Mouse (Mus musculus): Measurements from ENCODE around the gene Kdm4b.

GRCm38 (mm10) chr17:56371029-56371660, 45.3 kb downstream of the Kdm4b start:
- TF ChIP-seq CTCF (IDR thresholded peaks at IDR 0.05; ENCODE audit: low read depth, low read length) = no peak
- TF ChIP-seq POLR2A (IDR thresholded peaks at IDR 0.05; ENCODE audit: extremely low read depth, insufficient read depth, low read length) = no peak

All from liver, adult 2 months (tissue).